Mouse (Mus musculus): ENCODE measurements at regions not wholly inside any gene's neighbourhood (a gene's known extent, or its start where the extent isn't known, plus 50 kb on each side); places are given as distances from the start of the nearest gene placed in this dataset.

DNA sequence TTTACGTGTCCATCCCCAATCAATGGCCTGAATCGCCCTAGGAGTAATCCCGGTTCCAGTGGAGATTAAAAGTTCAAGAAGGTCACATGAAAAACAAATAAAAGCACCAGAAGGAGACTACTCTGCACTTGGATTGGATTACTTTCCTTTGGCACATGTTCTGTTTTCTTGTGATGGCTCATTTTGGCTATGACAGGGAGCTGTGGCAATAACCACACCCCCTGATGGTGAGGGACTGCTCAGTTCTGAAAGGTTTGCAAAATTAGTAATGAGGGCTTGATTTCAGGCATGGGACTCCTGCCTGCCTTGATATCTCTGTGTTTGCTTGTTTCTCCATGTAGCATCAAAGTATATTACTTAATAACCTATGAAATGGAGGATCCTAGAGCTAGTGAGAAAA is 293.9 kb downstream of the Plk2 start:
- no peak for ATAC-seq

GRCm38 (mm10) chr13:110690501-110691255 is 295.8 kb downstream of the Plk2 start:
- no peak for ATAC-seq

- ATAC-seq, result no peak
Observed at GRCm38 (mm10) chr13:110692696-110693095, 297.9 kb downstream of the Plk2 start.

DNA sequence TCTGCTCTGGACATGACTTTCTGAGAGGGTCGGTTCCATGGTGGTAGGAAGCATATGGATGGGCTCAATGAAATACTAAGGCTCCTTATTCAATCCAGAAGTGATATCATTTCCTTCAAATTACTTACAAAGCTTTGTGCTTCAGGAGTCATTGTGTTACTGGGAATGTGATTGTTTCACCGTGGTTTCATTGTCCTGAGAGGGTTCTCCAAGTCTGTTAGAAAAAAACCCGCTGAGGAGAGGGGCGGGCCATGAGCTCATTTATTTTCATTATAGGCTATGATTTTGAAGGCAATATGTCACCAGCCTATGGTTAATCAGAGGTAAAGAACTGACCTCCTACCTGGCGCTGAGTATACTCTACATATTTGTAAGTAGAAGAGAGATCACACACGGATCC is 300.0 kb downstream of the Plk2 start:
- no peak for ATAC-seq

DNA sequence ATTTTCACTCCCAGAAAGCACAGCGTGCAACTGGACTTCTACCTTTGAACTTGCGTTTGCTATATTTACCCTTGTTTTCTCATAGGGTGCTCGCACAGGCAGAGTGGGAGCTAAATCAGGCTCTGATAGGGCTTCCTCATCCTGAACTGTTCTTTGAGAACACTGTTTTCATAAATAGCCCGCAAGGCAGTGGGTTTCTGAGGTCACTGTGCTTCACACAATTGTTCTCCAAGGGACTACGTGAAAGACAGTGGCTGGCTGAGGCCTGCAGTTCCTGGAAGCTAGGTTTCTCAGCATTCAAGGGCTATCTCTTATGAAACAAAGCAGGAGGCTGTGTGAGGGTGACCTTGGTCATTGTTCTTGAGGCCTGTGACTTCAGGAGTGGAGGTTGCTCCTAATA is 301.7 kb downstream of the Plk2 start:
- ATAC-seq, result no peak

- no peak for ATAC-seq
Observed at GRCm38 (mm10) chr13:110704261-110704660, 309.4 kb downstream of the Plk2 start.

DNA sequence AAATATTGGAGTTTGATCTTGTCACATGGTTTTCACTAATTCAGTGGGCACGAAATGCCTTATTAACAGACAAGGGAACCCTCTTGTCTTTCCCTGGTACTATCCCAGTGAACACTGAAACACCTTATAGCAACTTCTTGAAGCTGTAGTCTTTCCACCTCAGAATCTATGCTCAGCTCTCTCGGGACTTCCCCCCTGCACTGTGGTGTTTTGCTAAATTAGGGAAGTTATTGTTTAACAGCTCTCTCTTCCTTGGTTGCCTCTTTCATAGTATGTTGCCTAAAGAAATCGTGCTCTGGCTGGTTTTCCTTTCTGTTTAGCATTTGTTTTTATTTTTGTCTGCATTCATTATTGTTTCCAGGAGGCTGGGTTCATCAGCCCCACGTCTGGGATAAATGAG is 316.0 kb downstream of the Plk2 start:
- no peak for ATAC-seq

- ATAC-seq, result no peak
Observed at GRCm38 (mm10) chr13:110712527-110712926, 317.7 kb downstream of the Plk2 start.

GRCm38 (mm10) chr13:110722170-110722569 is 327.3 kb downstream of the Plk2 start:
- no peak for ATAC-seq

DNA sequence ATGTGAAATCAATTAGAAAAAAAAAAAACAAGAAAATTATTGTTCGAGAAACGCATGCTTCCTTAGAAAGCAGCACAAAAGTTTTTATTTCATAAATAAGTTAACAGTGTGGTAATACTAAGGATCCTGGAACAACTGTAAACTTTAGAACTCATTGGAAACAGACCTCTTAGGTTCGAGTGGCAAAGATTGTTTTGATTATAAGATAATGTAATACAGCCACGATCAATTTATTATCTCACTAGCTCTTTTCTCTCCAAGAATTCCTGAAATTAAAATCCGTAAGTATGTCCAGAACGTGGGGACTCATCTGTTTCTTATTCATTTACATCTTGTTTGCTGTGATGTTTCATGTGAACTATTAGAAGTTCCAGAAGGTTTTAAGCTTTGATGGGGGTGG is 327.9 kb downstream of the Plk2 start:
- no peak for ATAC-seq

DNA sequence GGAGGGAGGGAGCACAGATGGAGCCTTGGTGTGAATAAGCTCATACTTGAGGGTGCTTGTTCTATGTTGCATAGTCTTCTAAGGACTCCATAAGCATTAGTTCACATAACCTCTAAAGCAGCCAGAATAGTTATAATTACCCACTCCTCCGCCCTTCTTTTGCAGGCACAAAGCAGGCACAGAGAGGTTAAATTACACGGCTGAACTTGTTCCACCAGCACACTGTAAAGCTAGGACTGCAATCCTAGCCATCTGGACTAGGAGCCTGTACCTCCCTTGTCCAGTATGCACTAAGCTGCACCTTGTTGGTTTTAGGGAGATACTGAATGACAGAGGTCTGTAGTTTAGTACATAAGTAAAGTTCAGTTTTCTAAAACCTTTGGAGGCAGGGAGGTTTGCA is 330.0 kb downstream of the Plk2 start:
- no peak for ATAC-seq

DNA sequence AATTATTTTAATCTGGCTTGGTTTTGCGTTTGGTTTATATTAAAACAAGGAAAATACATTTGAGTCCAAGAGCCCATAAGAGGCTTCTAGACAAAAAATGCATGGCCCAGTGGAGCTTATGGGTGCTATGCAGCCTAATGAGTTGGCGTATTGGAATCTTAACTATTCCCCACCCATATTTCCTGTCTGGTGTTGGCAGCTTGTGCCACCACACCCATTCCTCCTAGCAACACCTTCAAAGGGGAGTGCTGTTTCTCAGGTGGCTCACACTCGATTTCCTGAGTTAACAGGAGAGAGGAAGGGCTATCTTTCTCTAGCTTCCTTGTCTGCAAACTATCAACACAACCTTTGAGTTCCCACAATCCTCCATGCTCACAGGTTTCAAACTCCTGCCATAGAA is 331.0 kb downstream of the Plk2 start:
- no peak for ATAC-seq

- no peak for ATAC-seq
Observed at GRCm38 (mm10) chr13:110735511-110735910, 340.7 kb downstream of the Plk2 start.

- ATAC-seq, result no peak
Observed at GRCm38 (mm10) chr13:110741576-110742206, 346.8 kb downstream of the Plk2 start.

DNA sequence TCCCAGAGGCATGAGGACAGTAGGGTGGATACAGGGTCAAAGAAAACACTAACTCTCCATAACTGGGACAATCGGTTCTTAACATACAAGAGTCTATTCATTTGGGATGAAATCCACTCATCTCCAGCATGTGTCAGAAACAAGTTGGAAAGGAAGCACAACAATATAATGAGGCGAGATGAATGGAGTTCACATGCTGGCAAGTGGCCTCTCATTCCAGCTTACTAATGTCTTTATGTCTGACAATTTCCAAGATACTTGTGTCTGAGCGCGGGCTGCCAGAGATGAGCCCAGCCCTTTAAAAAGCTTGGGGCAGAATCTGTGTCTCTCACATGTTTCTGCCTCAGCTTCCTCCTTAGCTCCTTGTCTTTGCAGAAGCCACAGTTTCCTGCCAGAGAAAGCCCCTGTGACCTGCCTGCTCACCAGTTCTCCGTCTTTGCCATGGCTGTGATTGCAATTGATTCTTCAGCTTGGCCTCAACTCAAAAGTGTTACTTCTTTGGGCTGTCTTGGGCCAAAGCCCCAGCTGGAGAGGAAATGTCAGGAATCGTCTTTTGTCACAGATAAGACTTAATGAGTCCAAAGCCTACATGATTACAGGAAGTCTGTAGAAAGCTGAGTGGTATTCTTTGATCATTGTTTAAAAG is 352.5 kb downstream of the Plk2 start:
- ATAC-seq, result no peak

GRCm38 (mm10) chr13:110752746-110753145 is 357.9 kb downstream of the Plk2 start:
- no peak for ATAC-seq

- no peak for ATAC-seq
Observed at GRCm38 (mm10) chr13:110754548-110754947, 359.7 kb downstream of the Plk2 start.

GRCm38 (mm10) chr13:110756877-110757276 is 362.0 kb downstream of the Plk2 start:
- no peak for ATAC-seq

DNA sequence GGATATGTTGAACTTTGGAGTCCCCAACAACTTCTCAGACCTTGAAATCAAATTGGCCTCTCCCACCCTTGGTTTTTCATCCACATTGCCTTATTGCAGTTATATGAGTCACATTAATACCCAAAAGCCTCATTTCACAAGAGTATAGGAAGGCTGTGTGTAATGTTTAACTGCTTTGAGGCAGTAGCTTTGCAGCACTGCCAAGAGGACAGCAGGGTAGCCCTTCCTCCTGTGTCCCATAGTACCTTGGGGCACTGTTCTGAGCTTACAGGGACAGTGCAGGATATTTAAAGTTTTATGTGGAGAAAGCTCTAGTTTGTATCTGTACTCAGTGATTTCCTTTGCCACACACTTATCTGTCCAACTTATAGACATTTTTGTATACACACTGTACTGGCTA is 374.4 kb downstream of the Plk2 start:
- no peak for ATAC-seq

- no peak for ATAC-seq
Observed at GRCm38 (mm10) chr13:110775251-110775650, 380.4 kb downstream of the Plk2 start.

DNA sequence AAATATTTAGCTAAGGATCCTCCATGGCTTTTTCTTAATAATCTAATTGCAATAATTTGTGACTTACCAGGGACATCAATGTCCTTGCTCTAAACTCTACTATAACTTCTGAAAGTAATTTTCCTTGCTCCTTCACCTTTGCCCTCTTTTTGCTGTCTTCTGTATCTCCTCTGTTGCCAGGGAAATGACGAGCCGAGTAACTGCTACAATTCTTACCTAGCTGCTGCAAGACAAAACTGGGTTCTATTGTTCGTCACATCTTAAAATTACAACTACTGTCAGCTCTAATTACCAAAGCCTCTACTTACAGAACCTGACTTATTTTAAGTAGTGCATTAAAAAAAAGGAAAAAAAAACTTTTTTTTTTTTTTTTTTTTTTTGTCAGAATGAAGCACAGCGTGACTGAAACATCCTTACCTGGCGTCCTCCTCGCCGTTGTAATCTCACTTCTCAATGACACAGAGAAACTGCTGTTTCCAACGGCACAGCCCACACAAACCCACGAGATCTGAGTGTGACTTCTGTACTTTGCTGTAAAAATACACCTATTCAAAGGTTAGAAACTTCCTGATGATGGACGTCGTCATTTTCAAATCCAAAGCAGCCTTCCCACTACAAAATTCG is 389.4 kb downstream of the Plk2 start:
- ATAC-seq, result no peak

DNA sequence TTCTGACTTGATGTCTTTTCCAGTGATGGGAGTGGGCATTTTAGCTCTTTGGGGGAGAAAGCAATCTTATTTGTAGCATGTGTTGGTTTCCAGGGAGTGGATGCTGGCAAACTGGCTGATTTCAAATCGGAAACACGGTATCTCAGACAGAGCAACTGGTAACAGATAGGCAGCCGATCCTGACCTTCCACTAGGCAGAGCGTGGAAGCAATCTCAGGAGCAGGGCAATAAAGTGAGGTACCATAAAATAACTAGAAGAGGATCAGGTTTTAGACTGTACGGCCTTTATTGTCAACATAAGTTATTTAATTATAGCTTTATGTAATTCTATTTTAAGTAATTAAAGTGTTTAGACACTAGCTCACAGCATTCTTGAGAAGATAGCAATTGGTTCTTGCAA is 390.0 kb downstream of the Plk2 start:
- no peak for ATAC-seq

- no peak for ATAC-seq
Observed at GRCm38 (mm10) chr13:110798313-110798712, 403.5 kb downstream of the Plk2 start.

GRCm38 (mm10) chr13:110802841-110803240 is 408.0 kb downstream of the Plk2 start:
- no peak for ATAC-seq

All from activated CD4-positive, CD25-positive, alpha-beta regulatory T cell, adult 4 months (primary cell).